Comparison of ENCODE assay signal across 23 mouse cellular contexts in the genomic region with DNA sequence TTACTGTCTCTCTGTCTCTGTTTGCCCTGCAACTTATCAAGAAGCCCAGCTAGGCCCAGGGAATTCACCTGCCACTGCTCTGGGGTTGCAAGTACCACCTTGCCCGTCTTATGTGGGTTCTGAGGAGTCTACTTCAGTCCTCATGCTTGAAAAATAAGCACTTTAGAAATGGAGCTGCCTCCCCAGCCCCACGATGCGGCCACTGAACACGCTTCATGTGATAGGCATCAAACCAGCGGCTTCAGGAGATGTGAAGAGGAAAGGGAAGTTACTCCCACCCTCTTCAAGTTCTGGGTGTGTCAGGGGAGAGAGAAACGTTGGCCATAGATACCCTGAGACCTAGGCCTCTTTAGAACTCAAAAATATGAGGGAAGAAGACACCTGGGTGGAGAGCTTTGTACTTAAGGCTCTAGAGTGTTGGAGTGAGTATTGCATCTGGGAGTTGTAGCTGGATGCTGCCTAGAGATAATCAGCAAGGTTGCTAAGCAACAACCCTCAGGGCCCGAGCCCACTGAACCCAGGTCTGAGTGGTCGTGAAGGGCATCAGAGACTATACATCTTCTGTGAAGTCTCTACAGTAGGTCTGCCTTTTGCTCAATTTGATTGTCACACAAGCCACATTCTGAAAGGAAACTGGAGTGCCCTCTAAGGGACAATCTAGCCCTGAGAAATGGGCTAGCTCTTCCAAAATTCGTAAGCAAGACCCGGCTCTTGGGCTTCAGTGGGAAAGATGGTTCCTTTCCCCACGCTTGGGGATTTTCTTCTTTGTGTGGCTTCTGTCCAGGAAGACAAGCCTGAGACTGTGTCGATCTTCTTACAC. TPM values are rescaled to one million over a fixed set of nuclear protein-coding genes. Genes with fewer than 3 reads are reported as not detected.
DNase-seq lines count a peak whose midpoint lies in the region; TF ChIP-seq lines count a peak whose summit lies in the region.
"Had no signal": no experiment of that assay in that cellular context is flagged by ENCODE, and none has a peak within 500 bp of the region (broad histone marks: within the 10 kb centered on the region; RNA-seq: fewer than 3 reads in every experiment).

No protein-coding gene starts in this region.

- TF ChIP-seq CTCF in layer of hippocampus, adult 2 months (conservative IDR thresholded peaks at IDR 0.05): peak; percentile 36

- DNase-seq in layer of hippocampus, adult 2 months (ENCODE audit: low spot score in 2 of 2): no peak
- DNase-seq in layer of hippocampus, postnatal 25 days (ENCODE audit: extremely low spot score in 1 of 2, low spot score in 1 of 2): no peak
- peak; percentile 25 for DNase-seq in brain, adult 2 months (ENCODE audit: low read depth, low spot score)
- peak; percentile 13 for DNase-seq in retina, embryonic 14.5 days (ENCODE audit: low spot score)
- peak; percentile 75 for DNase-seq in thymus, postnatal 25 days
- DNase-seq in testis, postnatal 10 days (ENCODE audit: low spot score): no peak
- no peak for DNase-seq in adipocyte (ENCODE audit: low spot score)
- DNase-seq: adrenal gland, postnatal 25 days; cerebellum, adult 11-12 months; cerebellum, postnatal 14 days; gastrocnemius, adult 2 months; lung, adult 2 months; lung, postnatal 4 days had no signal

- no peak overlapping the region for H3K4me3 ChIP-seq in layer of hippocampus, adult 2 months
- H3K4me3 ChIP-seq: embryonic facial prominence, embryonic 15.5 days; gastrocnemius, adult 2 months; heart, embryonic 13.5 days; limb, embryonic 12.5 days; liver, embryonic 12.5 days; midbrain, embryonic 10.5 days; neural tube, embryonic 12.5 days had no signal

- H3K27ac ChIP-seq in layer of hippocampus, adult 2 months: no peak overlapping the region
- H3K27ac ChIP-seq: embryonic facial prominence, embryonic 15.5 days; gastrocnemius, adult 2 months; heart, embryonic 13.5 days; hindbrain, embryonic 14.5 days; limb, embryonic 12.5 days; liver, embryonic 12.5 days; midbrain, embryonic 10.5 days; neural tube, embryonic 12.5 days had no signal

RNA-seq across cellular contexts. Expression of a gene that starts 11.0 kb away (rescaled TPM):
- total RNA-seq in layer of hippocampus, adult 2 months (2021): not detected
- not detected for total RNA-seq in layer of hippocampus, postnatal 25 days (2021)
- total RNA-seq: gastrocnemius, adult 2 months; granulocyte monocyte progenitor cell, adult 5-6 weeks; layer of hippocampus, adult 18-20 months; left cerebral cortex, adult 18-20 months had no signal

Comparison
In these comparisons a context has a peak if more than half of its experiments do, and no peak if none do; other contexts are left out.
1. DNase-seq: peak in brain, adult 2 months (single experiment), retina, embryonic 14.5 days (single experiment) and thymus, postnatal 25 days (single experiment); none in layer of hippocampus, adult 2 months (0 of 2), layer of hippocampus, postnatal 25 days (0 of 2), testis, postnatal 10 days (single experiment) and adipocyte (single experiment).